Mouse (Mus musculus) neural tube, embryonic 13.5 days (tissue): ENCODE measurements around the gene Bahcc1. TPM values are rescaled to one million over a fixed set of nuclear protein-coding genes. Genes with fewer than 3 reads are reported as not detected.
A peak's percentile ranks its signal among the peaks of the same experiment; 100 is the strongest.

Source experiments
- ATAC-seq: fragments of 200-750 bp; cut with Nextera tagmentation; 2 replicates; pipeline ENCODE4 v1.8.0; 2017; ENCODE audit warnings: low read depth, mild to moderate bottlenecking, moderate TSS enrichment, moderate library complexity
- H3K27ac ChIP-seq: fragments of 300-500 bp; sonication (generic); replicated peaks from 2 replicates; pipeline ENCODE4 v1.5.1; 2015; ENCODE audit warnings: moderate library complexity, mild to moderate bottlenecking, inconsistent platforms
- H3K27me3 ChIP-seq: fragments of 300-500 bp; sonication (generic); 2 replicates; pipeline ENCODE4 v1.6.1; 2015; ENCODE audit warnings: mild to moderate bottlenecking, inconsistent platforms
- H3K36me3 ChIP-seq: fragments of 300-500 bp; sonication (generic); 2 replicates; pipeline ENCODE4 v1.6.1; 2015; ENCODE audit warnings: mild to moderate bottlenecking, inconsistent platforms
- H3K4me1 ChIP-seq: fragments of 300-500 bp; sonication (generic); replicated peaks from 2 replicates; pipeline ENCODE4 v1.6.1; 2015; ENCODE audit warnings: inconsistent platforms
- H3K4me2 ChIP-seq: fragments of 300-500 bp; sonication (generic); 2 replicates; pipeline ENCODE4 v1.6.1; 2015; ENCODE audit warnings: inconsistent platforms, mild to moderate bottlenecking, moderate library complexity
- H3K4me3 ChIP-seq: fragments of 300-500 bp; sonication (generic); 2 replicates; pipeline ENCODE4 v1.5.1; 2015; ENCODE audit warnings: mild to moderate bottlenecking, inconsistent platforms
- H3K9ac ChIP-seq: fragments of 300-500 bp; sonication (generic); 2 replicates; pipeline ENCODE4 v1.6.1; 2015; ENCODE audit warnings: moderate library complexity, mild to moderate bottlenecking, inconsistent platforms
- H3K9me3 ChIP-seq: fragments of 300-500 bp; sonication (generic); 2 replicates; pipeline ENCODE4 v1.6.1; 2016; ENCODE audit warnings: inconsistent platforms
- WGBS: fragments of 180-500 bp; shearing (Covaris S2); methylation state at CpG from one replicate; pipeline ENCODE4 v1.1.7; 2015; 5-methylcytosine and 5-hydroxymethylcytosine counted together
- polyA plus RNA-seq: library from polyadenylated mRNA; unstranded; fragments of >200 nt; fragmentation: Nextera tagmentation; extraction: Ambion mirVana; gene quantifications from 2 replicates; pipeline ENCODE4 v1.2.1, GENCODE M21; 2015

The Bahcc1 gene
- polyA plus RNA-seq, 1 experiment from 2014 or later = 15.3 TPM

- 86% methylated on average over 13 of the region's 13 CpGs for WGBS
- no peak overlapping the region for H3K4me3 ChIP-seq
- H3K4me2 ChIP-seq = no peak overlapping the region
- H3K9ac ChIP-seq = no peak overlapping the region; the same call in 1 of the 2 replicates
- no peaks in the 10 kb centered on the region for H3K9me3 ChIP-seq
- ATAC-seq = no peak
- H3K27ac ChIP-seq = 0 out of 2 replicates have a peak overlapping the region, but pooled peaks have one; percentile 23
- peaks cover 95% of the 10 kb centered on the region for H3K4me1 ChIP-seq
- no peaks in the 10 kb centered on the region for H3K36me3 ChIP-seq
- peaks cover 3% of the 10 kb centered on the region for H3K27me3 ChIP-seq
Measured at GRCm38 (mm10) chr11:120253646-120254315, 21.0 kb downstream of the Bahcc1 start.

- WGBS = 59% methylated on average over 11 of the region's 11 CpGs
- Histone ChIP-seq H3K27ac (0 out of 2 replicates have a peak overlapping the region, but pooled peaks have one; percentile 3), H3K9ac (no peak overlapping the region; the same call in 1 of the 2 replicates), H3K4me2 (no peak overlapping the region), H3K9me3 (no peaks in the 10 kb centered on the region), H3K27me3 (peaks cover 3% of the 10 kb centered on the region), H3K4me3 (no peak overlapping the region), H3K4me1 (peaks cover 96% of the 10 kb centered on the region), H3K36me3 (no peaks in the 10 kb centered on the region)
- no peak for ATAC-seq
Measured at GRCm38 (mm10) chr11:120254420-120254819, 21.7 kb downstream of the Bahcc1 start.

DNA sequence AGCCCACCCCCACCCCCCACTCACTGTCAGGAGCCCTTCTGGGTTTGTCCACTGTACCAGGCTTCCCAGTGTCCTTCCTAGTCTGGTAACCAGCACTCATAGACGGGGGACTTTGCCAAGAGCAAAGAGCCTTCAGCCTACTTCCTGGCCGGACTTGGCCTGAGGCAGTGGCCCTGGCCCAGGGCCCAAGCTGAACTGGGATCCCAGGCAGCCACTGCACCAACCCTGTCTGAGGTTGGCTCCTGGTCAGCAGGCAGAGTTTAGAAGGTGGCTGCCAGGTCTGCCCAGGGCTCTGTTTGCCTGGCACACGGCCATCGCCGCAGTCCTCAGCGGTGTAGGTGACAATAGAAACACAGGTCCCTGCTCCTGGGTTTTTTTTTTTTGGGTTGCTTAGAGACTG, 22.3 kb downstream of the Bahcc1 start:
- Histone ChIP-seq H3K36me3 (no peaks in the 10 kb centered on the region), H3K4me2 (no peak overlapping the region), H3K4me1 (peaks cover 100% of the 10 kb centered on the region), H3K9ac (no peak overlapping the region), H3K27me3 (peaks cover 3% of the 10 kb centered on the region), H3K27ac (0 out of 2 replicates have a peak overlapping the region, but pooled peaks have one; percentile 3), H3K4me3 (no peak overlapping the region), H3K9me3 (no peaks in the 10 kb centered on the region)
- 60% methylated on average over 6 of the region's 6 CpGs for WGBS
- ATAC-seq = no peak

- no peak for ATAC-seq
- peaks cover 3% of the 10 kb centered on the region; the same call in 1 of the 2 replicates for H3K36me3 ChIP-seq
- H3K27ac ChIP-seq = 0 out of 2 replicates have a peak overlapping the region, but pooled peaks have one; percentile 3
- no peaks in the 10 kb centered on the region for H3K9me3 ChIP-seq
- peaks cover 3% of the 10 kb centered on the region for H3K27me3 ChIP-seq
- H3K4me1 ChIP-seq = peaks cover 100% of the 10 kb centered on the region
- no peak overlapping the region for H3K4me2 ChIP-seq
- 65% methylated on average over 8 of the region's 8 CpGs for WGBS
- H3K4me3 ChIP-seq = no peak overlapping the region
- no peak overlapping the region for H3K9ac ChIP-seq
Measured at GRCm38 (mm10) chr11:120255499-120255898, 22.8 kb downstream of the Bahcc1 start.

- Histone ChIP-seq H3K36me3 (peaks cover 7% of the 10 kb centered on the region), H3K9ac (0 out of 2 replicates have a peak overlapping the region, but pooled peaks have one; percentile 17), H3K4me1 (peaks cover 100% of the 10 kb centered on the region), H3K27ac (no peak overlapping the region), H3K4me3 (no peak overlapping the region), H3K4me2 (no peak overlapping the region), H3K27me3 (peaks cover 3% of the 10 kb centered on the region), H3K9me3 (no peaks in the 10 kb centered on the region)
- no peak for ATAC-seq
- 71% methylated on average over 5 of the region's 5 CpGs for WGBS
Measured at GRCm38 (mm10) chr11:120256108-120256507, 23.4 kb downstream of the Bahcc1 start.

GRCm38 (mm10) chr11:120256543-120256942, 23.8 kb downstream of the Bahcc1 start:
- Histone ChIP-seq H3K4me1 (peaks cover 100% of the 10 kb centered on the region), H3K4me3 (no peak overlapping the region), H3K9me3 (no peaks in the 10 kb centered on the region), H3K27ac (no peak overlapping the region), H3K36me3 (peaks cover 7% of the 10 kb centered on the region), H3K27me3 (peaks cover 3% of the 10 kb centered on the region), H3K9ac (0 out of 2 replicates have a peak overlapping the region, but pooled peaks have one; percentile 17), H3K4me2 (no peak overlapping the region)
- no peak for ATAC-seq
- 58% methylated on average over 10 of the region's 10 CpGs for WGBS

- Histone ChIP-seq H3K9ac (no peak overlapping the region), H3K9me3 (no peaks in the 10 kb centered on the region), H3K4me1 (peaks cover 100% of the 10 kb centered on the region), H3K36me3 (peaks cover 7% of the 10 kb centered on the region), H3K4me3 (no peak overlapping the region), H3K27ac (peak overlapping the region; percentile 13; the same call in 1 of the 2 replicates), H3K27me3 (peaks cover 3% of the 10 kb centered on the region), H3K4me2 (no peak overlapping the region)
- 55% methylated on average over 10 of the region's 10 CpGs for WGBS
- no peak for ATAC-seq
Measured at GRCm38 (mm10) chr11:120256981-120257820, 24.5 kb downstream of the Bahcc1 start.

GRCm38 (mm10) chr11:120257911-120258310, 25.2 kb downstream of the Bahcc1 start:
- 90% methylated on average over 13 of the region's 13 CpGs for WGBS
- Histone ChIP-seq H3K9me3 (no peaks in the 10 kb centered on the region), H3K4me2 (no peak overlapping the region), H3K4me1 (peaks cover 100% of the 10 kb centered on the region), H3K4me3 (no peak overlapping the region), H3K27me3 (peaks cover 3% of the 10 kb centered on the region), H3K9ac (no peak overlapping the region), H3K36me3 (peaks cover 7% of the 10 kb centered on the region), H3K27ac (no peak overlapping the region)
- ATAC-seq = no peak

- no peaks in the 10 kb centered on the region for H3K9me3 ChIP-seq
- 0 out of 2 replicates have a peak overlapping the region, but pooled peaks have one; percentile 24 for H3K27ac ChIP-seq
- H3K4me3 ChIP-seq = no peak overlapping the region
- WGBS = 51% methylated on average over 12 of the region's 12 CpGs
- peaks cover 100% of the 10 kb centered on the region for H3K4me1 ChIP-seq
- 0 out of 2 replicates have a peak overlapping the region, but pooled peaks have one; percentile 4 for H3K4me2 ChIP-seq
- H3K9ac ChIP-seq = peak overlapping the region; percentile 48; the same call in 1 of the 2 replicates
- H3K36me3 ChIP-seq = peaks cover 12% of the 10 kb centered on the region
- peaks cover 3% of the 10 kb centered on the region for H3K27me3 ChIP-seq
- no peak for ATAC-seq
Measured at GRCm38 (mm10) chr11:120258896-120259689, 26.3 kb downstream of the Bahcc1 start.

DNA sequence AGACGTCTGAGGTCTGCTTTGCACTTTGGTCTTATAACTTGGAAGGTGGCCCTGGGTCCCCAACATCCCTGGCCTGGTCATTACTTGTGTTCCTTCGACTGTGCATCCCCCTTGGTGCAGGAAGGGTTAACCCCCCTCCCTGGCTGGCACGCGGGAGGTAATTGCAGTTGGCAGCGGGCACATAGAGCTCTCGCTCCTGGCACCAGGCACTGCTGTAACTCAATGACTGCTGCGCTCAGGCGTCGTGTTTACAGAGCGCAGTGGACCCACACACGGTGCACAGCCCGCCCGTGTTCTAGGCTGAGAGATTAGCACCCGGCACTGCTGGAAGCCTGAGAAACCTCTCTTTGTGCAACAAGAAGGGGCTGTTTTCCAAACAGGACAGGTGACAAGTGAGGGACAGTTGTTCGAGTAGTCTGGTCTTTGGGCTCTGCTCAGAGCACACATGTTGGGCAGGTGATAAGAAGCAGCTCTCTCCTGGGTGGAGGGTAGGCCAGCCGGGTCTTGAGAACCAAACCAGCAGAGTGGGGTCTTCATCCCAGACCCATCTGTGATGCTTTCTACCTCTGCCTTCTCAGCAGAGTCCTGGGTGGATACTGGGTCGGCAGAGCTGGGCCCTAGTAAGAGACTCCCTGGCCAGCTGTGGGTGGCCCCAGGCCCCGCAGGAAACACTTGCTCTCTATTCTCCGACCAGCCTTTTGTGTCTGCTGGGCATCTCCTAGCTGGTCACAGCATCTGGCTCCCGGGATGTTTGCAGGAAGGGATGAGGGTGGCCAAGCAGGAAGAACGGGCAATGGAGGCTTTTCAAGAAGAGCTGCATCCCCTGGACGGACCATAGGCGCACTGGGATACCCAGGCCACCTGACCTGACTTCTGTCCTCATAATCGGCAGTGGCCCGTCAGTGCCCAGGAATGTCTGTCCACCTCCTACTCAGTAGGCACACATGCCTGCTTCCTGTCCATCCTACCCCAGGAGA, 27.3 kb downstream of the Bahcc1 start:
- Histone ChIP-seq H3K9me3 (no peaks in the 10 kb centered on the region), H3K4me1 (peaks cover 100% of the 10 kb centered on the region), H3K27me3 (peaks cover 3% of the 10 kb centered on the region), H3K4me2 (0 out of 2 replicates have a peak overlapping the region, but pooled peaks have one; percentile 4), H3K36me3 (peaks cover 12% of the 10 kb centered on the region), H3K9ac (no peak overlapping the region), H3K27ac (peak overlapping the region; percentile 86), H3K4me3 (no peak overlapping the region)
- 54% methylated on average over 25 of the region's 25 CpGs for WGBS
- no peak for ATAC-seq
